Mouse (Mus musculus): ENCODE measurements around the gene Mrpl52. TPM values are rescaled to one million over a fixed set of nuclear protein-coding genes. Genes with fewer than 3 reads are reported as not detected.

Mrpl52 gene
- polyA plus RNA-seq, 1 experiment from 2014 or later, result 239 TPM

DNA sequence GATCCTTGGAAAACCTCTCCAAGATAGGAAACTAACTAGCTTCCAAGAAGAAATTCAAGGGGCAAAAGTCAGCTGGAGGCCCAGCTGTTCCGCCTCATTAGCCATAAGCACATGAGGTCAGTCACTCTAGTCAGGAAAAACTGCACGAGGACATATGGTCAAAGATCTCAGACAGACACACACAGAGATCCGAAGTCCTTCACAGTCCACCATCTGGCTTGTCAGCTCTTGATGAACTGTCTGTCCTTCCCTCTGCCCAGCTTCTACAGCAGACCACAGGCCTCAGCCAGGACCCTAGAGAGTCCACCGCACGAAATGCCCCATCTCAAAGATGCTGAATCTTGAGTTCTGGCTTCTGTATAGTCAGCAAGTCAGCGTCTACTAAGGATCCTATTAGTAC lies 39.2 kb upstream of the Mrpl52 start:
- WGBS, result 86% methylated on average over 6 of the region's 6 CpGs
- no peaks in the 10 kb centered on the region for H3K4me1 ChIP-seq (replicated peaks; ENCODE audit: control insufficient read depth, insufficient read depth, low read length)
- no peak for ATAC-seq
- no peaks in the 10 kb centered on the region for H3K27me3 ChIP-seq (replicated peaks; ENCODE audit: control insufficient read depth, insufficient read depth, low read length)
- no peaks in the 10 kb centered on the region for H3K9me3 ChIP-seq (ENCODE audit: control insufficient read depth, low read length)
- H3K4me2 ChIP-seq (ENCODE audit: low read length), result no peak overlapping the region
- no peaks in the 10 kb centered on the region for H3K36me3 ChIP-seq (ENCODE audit: control insufficient read depth, insufficient read depth)
- no peak overlapping the region for H3K27ac ChIP-seq (ENCODE audit: low read length)
- no peak overlapping the region for H3K9ac ChIP-seq (replicated peaks; ENCODE audit: low read depth, low read length)
- no peak overlapping the region for H3K4me3 ChIP-seq (replicated peaks; ENCODE audit: low read length)

GRCm38 (mm10) chr14:54390843-54391242 lies 35.9 kb upstream of the Mrpl52 start:
- H3K9ac ChIP-seq (replicated peaks; ENCODE audit: low read depth, low read length), result no peak overlapping the region
- H3K4me2 ChIP-seq (ENCODE audit: low read length), result no peak overlapping the region
- H3K9me3 ChIP-seq (ENCODE audit: control insufficient read depth, low read length), result no peaks in the 10 kb centered on the region
- H3K4me1 ChIP-seq (replicated peaks; ENCODE audit: control insufficient read depth, insufficient read depth, low read length), result no peaks in the 10 kb centered on the region
- no peak overlapping the region for H3K27ac ChIP-seq (ENCODE audit: low read length)
- no peak for ATAC-seq
- H3K4me3 ChIP-seq (replicated peaks; ENCODE audit: low read length), result no peak overlapping the region
- no peaks in the 10 kb centered on the region for H3K27me3 ChIP-seq (replicated peaks; ENCODE audit: control insufficient read depth, insufficient read depth, low read length)
- no peaks in the 10 kb centered on the region for H3K36me3 ChIP-seq (ENCODE audit: control insufficient read depth, insufficient read depth)
- 70% methylated on average over 6 of the region's 6 CpGs for WGBS

DNA sequence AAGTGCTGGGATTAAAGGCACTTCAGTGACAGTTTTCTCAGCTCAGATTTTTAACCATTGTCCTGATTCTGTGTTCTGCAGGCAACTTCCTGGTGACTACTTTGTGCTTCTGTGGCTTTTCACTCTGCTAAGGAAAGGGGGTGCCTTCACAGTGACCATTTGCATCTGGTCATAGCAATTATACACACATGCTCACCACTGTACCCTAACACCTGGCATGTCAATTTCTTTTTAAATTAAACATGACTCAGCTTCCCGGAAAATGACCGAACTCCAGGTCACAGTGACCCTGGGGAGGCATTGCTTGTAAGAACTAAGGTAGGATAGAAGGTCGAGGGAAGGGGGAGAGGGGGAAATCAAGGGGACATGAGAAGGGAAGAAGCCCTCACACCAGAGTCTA lies 32.9 kb upstream of the Mrpl52 start:
- H3K9ac ChIP-seq (replicated peaks; ENCODE audit: low read depth, low read length), result no peak overlapping the region
- H3K27me3 ChIP-seq (replicated peaks; ENCODE audit: control insufficient read depth, insufficient read depth, low read length), result no peaks in the 10 kb centered on the region
- WGBS, result 76% methylated on average over 3 of the region's 3 CpGs
- no peaks in the 10 kb centered on the region for H3K9me3 ChIP-seq (ENCODE audit: control insufficient read depth, low read length)
- H3K27ac ChIP-seq (ENCODE audit: low read length), result no peak overlapping the region
- ATAC-seq, result no peak
- no peaks in the 10 kb centered on the region for H3K4me1 ChIP-seq (replicated peaks; ENCODE audit: control insufficient read depth, insufficient read depth, low read length)
- no peak overlapping the region for H3K4me3 ChIP-seq (replicated peaks; ENCODE audit: low read length)
- H3K4me2 ChIP-seq (ENCODE audit: low read length), result no peak overlapping the region
- H3K36me3 ChIP-seq (ENCODE audit: control insufficient read depth, insufficient read depth), result no peaks in the 10 kb centered on the region

GRCm38 (mm10) chr14:54394309-54394708 lies 32.4 kb upstream of the Mrpl52 start:
- no peak overlapping the region for H3K9ac ChIP-seq (replicated peaks; ENCODE audit: low read depth, low read length)
- H3K27ac ChIP-seq (ENCODE audit: low read length), result no peak overlapping the region
- no peak overlapping the region for H3K4me3 ChIP-seq (replicated peaks; ENCODE audit: low read length)
- no peak overlapping the region for H3K4me2 ChIP-seq (ENCODE audit: low read length)
- no peak for ATAC-seq
- no peaks in the 10 kb centered on the region for H3K36me3 ChIP-seq (ENCODE audit: control insufficient read depth, insufficient read depth)
- H3K27me3 ChIP-seq (replicated peaks; ENCODE audit: control insufficient read depth, insufficient read depth, low read length), result no peaks in the 10 kb centered on the region
- H3K4me1 ChIP-seq (replicated peaks; ENCODE audit: control insufficient read depth, insufficient read depth, low read length), result no peaks in the 10 kb centered on the region
- no peaks in the 10 kb centered on the region for H3K9me3 ChIP-seq (ENCODE audit: control insufficient read depth, low read length)

DNA sequence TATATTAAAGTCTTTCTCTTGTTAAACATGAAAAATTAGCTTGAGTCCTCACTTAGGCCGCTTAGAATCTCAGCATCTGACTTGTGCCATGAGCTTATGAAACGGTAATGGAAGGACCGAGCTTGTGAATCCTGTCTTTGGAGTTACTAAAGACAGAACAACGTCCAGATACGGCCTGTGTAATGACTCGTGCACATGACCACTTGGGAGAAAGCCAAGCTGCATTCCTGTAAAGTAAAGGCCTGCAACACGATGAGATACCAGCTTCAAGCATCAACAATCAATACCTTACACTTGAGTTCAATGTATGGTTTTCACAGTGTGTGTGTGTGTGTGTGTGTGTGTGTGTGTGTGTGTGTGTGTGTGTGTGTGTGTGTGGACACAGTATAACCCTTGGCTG lies 30.0 kb upstream of the Mrpl52 start:
- Histone ChIP-seq H3K4me2 (ENCODE audit: low read length) (no peak overlapping the region), H3K27ac (ENCODE audit: low read length) (no peak overlapping the region), H3K9me3 (ENCODE audit: control insufficient read depth, low read length) (no peaks in the 10 kb centered on the region), H3K27me3 (replicated peaks; ENCODE audit: control insufficient read depth, insufficient read depth, low read length) (no peaks in the 10 kb centered on the region), H3K9ac (replicated peaks; ENCODE audit: low read depth, low read length) (no peak overlapping the region), H3K4me3 (replicated peaks; ENCODE audit: low read length) (no peak overlapping the region), H3K4me1 (replicated peaks; ENCODE audit: control insufficient read depth, insufficient read depth, low read length) (no peaks in the 10 kb centered on the region), H3K36me3 (ENCODE audit: control insufficient read depth, insufficient read depth) (no peaks in the 10 kb centered on the region)
- ATAC-seq, result no peak
- 87% methylated on average over 7 of the region's 7 CpGs for WGBS

GRCm38 (mm10) chr14:54397872-54398527 lies 28.7 kb upstream of the Mrpl52 start:
- no peaks in the 10 kb centered on the region for H3K36me3 ChIP-seq (ENCODE audit: control insufficient read depth, insufficient read depth)
- no peak overlapping the region for H3K4me3 ChIP-seq (replicated peaks; ENCODE audit: low read length)
- H3K27me3 ChIP-seq (replicated peaks; ENCODE audit: control insufficient read depth, insufficient read depth, low read length), result no peaks in the 10 kb centered on the region
- 85% methylated on average over 7 of the region's 7 CpGs for WGBS
- H3K27ac ChIP-seq (ENCODE audit: low read length), result no peak overlapping the region
- H3K4me1 ChIP-seq (replicated peaks; ENCODE audit: control insufficient read depth, insufficient read depth, low read length), result no peaks in the 10 kb centered on the region
- no peak overlapping the region for H3K4me2 ChIP-seq (ENCODE audit: low read length)
- no peaks in the 10 kb centered on the region for H3K9me3 ChIP-seq (ENCODE audit: control insufficient read depth, low read length)
- no peak for ATAC-seq
- no peak overlapping the region for H3K9ac ChIP-seq (replicated peaks; ENCODE audit: low read depth, low read length)

DNA sequence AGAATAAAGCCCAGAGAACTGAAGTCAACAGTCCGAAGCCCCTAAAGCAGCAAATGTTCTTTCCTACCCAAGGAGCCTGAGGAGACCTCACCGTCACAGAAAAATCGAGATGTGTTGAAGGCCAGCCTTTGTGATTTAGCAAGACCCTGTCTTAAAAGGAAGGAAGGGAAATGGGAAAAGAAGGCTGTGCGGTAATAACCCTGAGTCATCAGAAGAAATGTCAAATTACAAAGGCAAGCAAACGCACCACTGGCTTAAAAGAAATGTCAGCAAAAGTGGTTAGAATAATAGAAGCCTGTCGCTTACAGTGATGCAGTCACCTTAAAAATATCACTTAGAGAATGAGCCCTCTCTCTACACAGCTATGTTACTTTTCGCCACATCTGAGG lies 28.2 kb upstream of the Mrpl52 start:
- ATAC-seq, result no peak
- no peaks in the 10 kb centered on the region for H3K36me3 ChIP-seq (ENCODE audit: control insufficient read depth, insufficient read depth)
- H3K9me3 ChIP-seq (ENCODE audit: control insufficient read depth, low read length), result no peaks in the 10 kb centered on the region
- no peak overlapping the region for H3K4me3 ChIP-seq (replicated peaks; ENCODE audit: low read length)
- H3K27me3 ChIP-seq (replicated peaks; ENCODE audit: control insufficient read depth, insufficient read depth, low read length), result no peaks in the 10 kb centered on the region
- no peak overlapping the region for H3K27ac ChIP-seq (ENCODE audit: low read length)
- WGBS, result 71% methylated on average over 7 of the region's 7 CpGs
- no peaks in the 10 kb centered on the region for H3K4me1 ChIP-seq (replicated peaks; ENCODE audit: control insufficient read depth, insufficient read depth, low read length)
- H3K9ac ChIP-seq (replicated peaks; ENCODE audit: low read depth, low read length), result no peak overlapping the region
- H3K4me2 ChIP-seq (ENCODE audit: low read length), result no peak overlapping the region

DNA sequence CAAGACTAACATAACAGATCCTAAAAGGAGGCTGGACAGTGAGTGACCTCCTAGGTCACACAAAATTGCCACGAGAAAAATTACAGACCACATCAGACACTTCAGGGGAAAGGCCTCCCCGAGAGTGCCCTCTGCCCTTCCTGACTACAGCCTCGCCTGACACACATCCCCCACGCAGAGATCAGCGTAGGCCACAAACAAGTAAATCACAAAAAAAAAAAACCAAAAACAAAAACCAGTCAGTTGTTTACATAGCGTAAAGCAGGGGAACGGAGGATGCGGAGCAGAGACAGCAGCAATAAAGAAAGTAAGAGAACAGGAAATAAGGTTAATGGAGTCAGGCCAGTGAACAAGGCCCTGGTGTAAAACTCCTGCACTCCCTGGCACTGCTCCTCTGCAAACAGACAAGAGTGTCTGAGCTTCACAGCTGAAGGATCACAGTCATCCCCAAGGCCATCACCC lies 27.8 kb upstream of the Mrpl52 start:
- WGBS, result 73% methylated on average over 8 of the region's 8 CpGs
- Histone ChIP-seq H3K4me3 (replicated peaks; ENCODE audit: low read length) (no peak overlapping the region), H3K4me2 (ENCODE audit: low read length) (no peak overlapping the region), H3K27ac (ENCODE audit: low read length) (no peak overlapping the region), H3K36me3 (ENCODE audit: control insufficient read depth, insufficient read depth) (no peaks in the 10 kb centered on the region), H3K27me3 (replicated peaks; ENCODE audit: control insufficient read depth, insufficient read depth, low read length) (no peaks in the 10 kb centered on the region), H3K4me1 (replicated peaks; ENCODE audit: control insufficient read depth, insufficient read depth, low read length) (no peaks in the 10 kb centered on the region), H3K9ac (replicated peaks; ENCODE audit: low read depth, low read length) (no peak overlapping the region), H3K9me3 (ENCODE audit: control insufficient read depth, low read length) (no peaks in the 10 kb centered on the region)
- ATAC-seq, result no peak

GRCm38 (mm10) chr14:54401723-54402122 lies 25.0 kb upstream of the Mrpl52 start:
- Histone ChIP-seq H3K9me3 (ENCODE audit: control insufficient read depth, low read length) (no peaks in the 10 kb centered on the region), H3K27me3 (replicated peaks; ENCODE audit: control insufficient read depth, insufficient read depth, low read length) (no peaks in the 10 kb centered on the region), H3K4me2 (ENCODE audit: low read length) (no peak overlapping the region), H3K27ac (ENCODE audit: low read length) (no peak overlapping the region), H3K4me3 (replicated peaks; ENCODE audit: low read length) (no peak overlapping the region), H3K36me3 (ENCODE audit: control insufficient read depth, insufficient read depth) (no peaks in the 10 kb centered on the region), H3K4me1 (replicated peaks; ENCODE audit: control insufficient read depth, insufficient read depth, low read length) (no peaks in the 10 kb centered on the region), H3K9ac (replicated peaks; ENCODE audit: low read depth, low read length) (no peak overlapping the region)
- 77% methylated on average over 3 of the region's 3 CpGs for WGBS
- no peak for ATAC-seq

Measured in forebrain, embryonic 16.5 days (tissue).